Mouse (Mus musculus) megakaryocyte, embryonic 14.5 days (primary cell): ENCODE results near the gene Fdxr.

Experiments
- FLI1 ChIP-seq: IDR thresholded peaks from 2 replicates; pipeline ENCODE4 v1.6.1; 2012; ENCODE audit warnings: low read length, inconsistent platforms, mixed read lengths
- GATA1 ChIP-seq: IDR thresholded peaks from 3 replicates; pipeline ENCODE4 v1.6.1; 2012; ENCODE audit warnings: mixed read lengths, low read length, inconsistent platforms, borderline replicate concordance

- TF ChIP-seq GATA1 (no peak), FLI1 (no peak)
These were observed 40.3 kb downstream of the Fdxr start for GRCm38 (mm10) chr11:115236570-115236969.
